Mouse (Mus musculus) liver, embryonic 15.5 days (tissue): ENCODE measurements around the gene Lrrc10b. TPM values are rescaled to one million over a fixed set of nuclear protein-coding genes. Genes with fewer than 3 reads are reported as not detected.

Source experiments
- ATAC-seq: fragments of 200-750 bp; cut with Nextera tagmentation; 2 replicates; pipeline ENCODE4 v1.8.0; 2017; ENCODE audit warnings: moderate number of reproducible peaks, mild to moderate bottlenecking, moderate library complexity; ENCODE audit not compliant: insufficient read depth
- H3K27ac ChIP-seq: fragments of 300-500 bp; sonication (generic); replicated peaks from 2 replicates; pipeline ENCODE4 v1.5.1; 2015; ENCODE audit warnings: mild to moderate bottlenecking, inconsistent platforms
- H3K27me3 ChIP-seq: fragments of 300-500 bp; sonication (generic); 2 replicates; pipeline ENCODE4 v1.6.1; 2015; ENCODE audit warnings: mild to moderate bottlenecking, inconsistent platforms
- H3K36me3 ChIP-seq: fragments of 300-500 bp; sonication (generic); replicated peaks from 2 replicates; pipeline ENCODE4 v1.6.1; 2015; ENCODE audit warnings: moderate library complexity, mild to moderate bottlenecking, inconsistent platforms
- H3K4me1 ChIP-seq: fragments of 300-500 bp; sonication (generic); replicated peaks from 2 replicates; pipeline ENCODE4 v1.6.1; 2015; ENCODE audit warnings: inconsistent platforms
- H3K4me2 ChIP-seq: fragments of 300-500 bp; sonication (generic); 2 replicates; pipeline ENCODE4 v1.6.1; 2015; ENCODE audit warnings: moderate library complexity, mild to moderate bottlenecking, inconsistent platforms
- H3K4me3 ChIP-seq: fragments of 300-500 bp; sonication (generic); replicated peaks from 2 replicates; pipeline ENCODE4 v1.5.1; 2015; ENCODE audit warnings: mild to moderate bottlenecking, inconsistent platforms
- H3K9ac ChIP-seq: fragments of 300-500 bp; sonication (generic); 2 replicates; pipeline ENCODE4 v1.6.1; 2015; ENCODE audit warnings: moderate library complexity, mild to moderate bottlenecking, inconsistent platforms
- H3K9me3 ChIP-seq: fragments of 300-500 bp; sonication (generic); replicated peaks from 2 replicates; pipeline ENCODE4 v1.6.1; 2016; ENCODE audit warnings: inconsistent platforms
- WGBS: fragments of 180-500 bp; shearing (Covaris S2); methylation state at CpG from one replicate; pipeline ENCODE4 v1.1.7; 2015; ENCODE audit warnings: mixed read lengths; ENCODE audit not compliant: insufficient replicate concordance; 5-methylcytosine and 5-hydroxymethylcytosine counted together
- polyA plus RNA-seq: library from polyadenylated mRNA; unstranded; fragments of >200 nt; fragmentation: Nextera tagmentation; extraction: Ambion mirVana; gene quantifications from 2 replicates; pipeline ENCODE4 v1.2.1, GENCODE M21; 2015

Lrrc10b gene
- 0.07 TPM in 1 of 2 replicates, not detected in the other for polyA plus RNA-seq

GRCm38 (mm10) chr19:10456752-10457483 lies at the start of gene Lrrc10b:
Lrrc10b (minus strand) TSS chr19:10457473.
- H3K4me1 ChIP-seq = peaks cover 16% of the 10 kb centered on the region
- peaks cover 99% of the 10 kb centered on the region for H3K27me3 ChIP-seq
- WGBS = 2% methylated on average over 96 of the region's 96 CpGs
- H3K4me3 ChIP-seq = peak within 1 kb of the TSS; percentile 45
- H3K9ac ChIP-seq = no peak within 1 kb of the TSS
- H3K9me3 ChIP-seq = no peaks in the 10 kb centered on the region
- no peak for ATAC-seq
- no peak within 1 kb of the TSS for H3K27ac ChIP-seq
- H3K4me2 ChIP-seq = peak within 1 kb of the TSS; percentile 62
- no peaks in the 10 kb centered on the region for H3K36me3 ChIP-seq

GRCm38 (mm10) chr19:10502571-10502970 lies 45.3 kb upstream of the Lrrc10b start:
- Histone ChIP-seq H3K9me3 (no peaks in the 10 kb centered on the region), H3K27me3 (no peaks in the 10 kb centered on the region), H3K4me1 (no peaks in the 10 kb centered on the region), H3K4me2 (no peak overlapping the region), H3K27ac (no peak overlapping the region), H3K9ac (no peak overlapping the region), H3K4me3 (no peak overlapping the region), H3K36me3 (peaks cover 79% of the 10 kb centered on the region)
- WGBS = 18% methylated on average over 4 of the region's 4 CpGs
- no peak; the same call in 1 of the 2 replicates for ATAC-seq

DNA sequence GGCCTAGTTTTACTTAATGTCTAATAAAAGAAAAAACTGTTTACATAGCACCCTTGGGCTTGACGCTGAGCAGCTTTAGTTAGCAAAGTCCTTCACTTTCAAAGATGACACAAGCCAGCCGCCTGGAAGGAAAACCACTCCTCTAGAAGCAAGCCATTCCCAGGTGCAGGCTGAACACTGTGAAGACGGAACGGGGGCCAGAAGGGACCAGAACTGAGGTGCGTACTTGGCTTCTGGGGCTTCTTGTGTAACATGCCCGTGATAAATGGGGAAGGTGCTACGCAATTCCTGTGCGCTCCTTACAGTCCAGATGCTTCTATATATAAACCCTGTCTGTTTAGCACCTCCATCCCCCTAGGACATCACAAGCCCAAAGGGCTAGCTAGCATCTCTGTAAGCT lies 43.3 kb upstream of the Lrrc10b start:
- H3K27ac ChIP-seq = no peak overlapping the region
- WGBS = 87% methylated on average over 8 of the region's 8 CpGs
- ATAC-seq = no peak
- H3K9ac ChIP-seq = no peak overlapping the region
- H3K9me3 ChIP-seq = no peaks in the 10 kb centered on the region
- H3K27me3 ChIP-seq = no peaks in the 10 kb centered on the region
- no peak overlapping the region for H3K4me3 ChIP-seq
- no peaks in the 10 kb centered on the region for H3K4me1 ChIP-seq
- H3K36me3 ChIP-seq = peaks cover 59% of the 10 kb centered on the region
- H3K4me2 ChIP-seq = no peak overlapping the region

DNA sequence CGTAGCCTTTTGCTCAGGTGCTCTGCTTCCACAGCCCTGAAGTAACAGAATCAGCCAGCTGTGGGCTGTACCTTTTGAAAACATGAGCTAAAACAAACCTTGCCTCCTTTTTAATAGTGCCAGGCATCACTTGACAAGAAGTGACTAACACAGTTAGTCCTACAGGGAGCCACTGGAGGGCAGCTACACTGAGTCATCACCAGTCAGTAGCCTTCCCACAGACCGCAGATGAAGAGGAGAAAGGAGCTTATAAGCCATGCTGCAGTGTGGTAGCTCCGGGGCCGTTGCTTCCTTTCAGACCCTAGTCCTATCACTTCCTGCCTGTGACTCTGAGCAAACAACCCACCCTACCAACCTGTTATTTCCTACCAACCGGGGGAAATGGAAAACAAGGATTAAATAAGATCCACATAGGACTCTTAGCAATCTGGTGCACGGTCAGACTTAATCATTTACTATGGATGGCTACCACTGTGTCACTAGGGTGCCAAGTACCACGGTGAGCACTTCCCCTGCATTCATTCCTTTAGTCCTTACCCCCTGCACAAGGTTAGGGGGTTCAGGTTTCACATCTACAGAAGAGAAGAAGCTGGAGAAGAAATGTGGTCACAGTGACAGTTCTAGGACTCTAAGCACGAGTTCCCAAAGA lies 40.4 kb upstream of the Lrrc10b start:
- Histone ChIP-seq H3K4me2 (no peak overlapping the region), H3K9me3 (no peaks in the 10 kb centered on the region), H3K27ac (no peak overlapping the region), H3K36me3 (peaks cover 39% of the 10 kb centered on the region), H3K4me1 (no peaks in the 10 kb centered on the region), H3K27me3 (peaks cover 1% of the 10 kb centered on the region; the same call in 1 of the 2 replicates), H3K4me3 (no peak overlapping the region), H3K9ac (no peak overlapping the region)
- WGBS = 18% methylated on average over 8 of the region's 8 CpGs
- no peak for ATAC-seq

DNA sequence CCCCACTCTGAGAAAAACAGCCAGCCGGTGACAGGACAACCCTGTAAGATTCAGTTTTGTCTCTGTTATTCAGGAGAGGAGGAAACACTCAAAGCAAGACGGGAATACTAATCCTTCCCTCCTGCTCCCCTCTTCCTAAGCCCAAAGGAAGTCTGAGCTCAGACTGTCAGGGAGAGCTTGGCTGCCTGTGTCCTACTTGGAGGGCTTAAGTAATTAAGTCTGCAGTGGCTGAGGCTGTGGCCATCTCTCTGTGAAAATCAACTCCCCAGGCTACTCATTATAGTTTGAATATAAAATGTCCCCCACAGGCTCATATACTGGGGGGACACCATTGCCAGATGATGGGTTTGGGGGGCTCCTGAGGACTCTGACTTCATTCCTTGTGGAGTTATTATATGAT lies 39.7 kb upstream of the Lrrc10b start:
- 55% methylated on average over 2 of the region's 2 CpGs for WGBS
- Histone ChIP-seq H3K4me1 (no peaks in the 10 kb centered on the region), H3K27ac (no peak overlapping the region), H3K27me3 (peaks cover 6% of the 10 kb centered on the region), H3K4me3 (no peak overlapping the region), H3K9ac (no peak overlapping the region), H3K4me2 (no peak overlapping the region), H3K36me3 (peaks cover 33% of the 10 kb centered on the region), H3K9me3 (no peaks in the 10 kb centered on the region)
- ATAC-seq = no peak

GRCm38 (mm10) chr19:10495670-10496069 lies 38.4 kb upstream of the Lrrc10b start:
- Histone ChIP-seq H3K36me3 (peaks cover 20% of the 10 kb centered on the region), H3K9me3 (no peaks in the 10 kb centered on the region), H3K27me3 (peaks cover 6% of the 10 kb centered on the region), H3K4me3 (no peak overlapping the region), H3K4me1 (no peaks in the 10 kb centered on the region), H3K4me2 (no peak overlapping the region), H3K9ac (no peak overlapping the region), H3K27ac (no peak overlapping the region)
- no peak for ATAC-seq
- WGBS = 74% methylated on average over 1 of the region's 1 CpGs

DNA sequence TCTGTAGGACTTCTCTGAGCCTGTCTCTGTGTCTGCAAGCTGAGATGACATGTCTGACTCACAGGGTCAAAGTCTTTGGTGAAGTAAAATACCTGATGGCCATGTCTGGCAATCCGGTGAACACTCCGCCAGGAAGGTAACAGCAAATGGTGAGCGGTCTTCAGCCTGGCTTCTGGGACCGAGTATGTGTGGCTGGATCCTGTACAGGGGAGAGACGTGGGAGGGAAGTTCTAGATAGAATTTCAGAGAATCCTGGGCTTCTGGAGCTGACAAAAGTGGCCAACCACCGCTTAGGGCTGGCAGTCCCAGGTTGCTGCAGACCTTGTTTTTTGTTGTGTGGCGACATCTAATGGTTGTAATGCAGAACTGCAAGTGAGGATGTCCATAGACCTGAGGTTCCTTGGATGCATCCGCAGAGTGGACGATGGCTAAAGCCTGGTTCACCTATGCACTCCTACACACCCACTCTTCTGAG lies 29.0 kb upstream of the Lrrc10b start:
- no peaks in the 10 kb centered on the region for H3K36me3 ChIP-seq
- H3K27ac ChIP-seq = no peak overlapping the region
- 24% methylated on average over 9 of the region's 9 CpGs for WGBS
- no peak overlapping the region for H3K4me2 ChIP-seq
- H3K27me3 ChIP-seq = peaks cover 21% of the 10 kb centered on the region; the same call in 1 of the 2 replicates
- H3K9ac ChIP-seq = no peak overlapping the region
- no peak for ATAC-seq
- no peak overlapping the region for H3K4me3 ChIP-seq
- H3K9me3 ChIP-seq = no peaks in the 10 kb centered on the region
- H3K4me1 ChIP-seq = no peaks in the 10 kb centered on the region

DNA sequence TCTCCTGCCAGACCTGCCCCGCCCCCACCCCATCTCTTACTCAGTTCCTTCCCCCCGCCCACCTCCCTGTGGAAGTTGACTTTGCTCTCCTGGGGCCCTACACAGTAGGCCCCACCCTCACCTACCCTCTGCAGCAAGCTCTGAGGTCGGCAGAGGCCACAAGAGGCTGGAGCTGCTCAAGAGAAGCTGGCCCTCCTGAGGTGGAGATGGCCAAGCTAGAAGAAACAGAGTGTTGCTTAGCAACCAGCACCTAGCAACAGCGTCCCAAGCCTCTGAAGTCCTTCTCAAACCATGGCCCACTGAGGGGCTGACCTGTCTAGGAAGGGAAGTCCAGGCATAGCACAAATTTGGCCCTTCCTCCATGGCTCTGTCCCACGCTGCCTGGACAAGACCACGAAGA lies 25.4 kb upstream of the Lrrc10b start, which contains the start of gene Ppp1r32:
Gene Ppp1r32, minus strand, starts transcription at position 226 of the 400 bp plus-strand sequence.
- Histone ChIP-seq H3K9ac (no peak within 1 kb of the TSS), H3K4me2 (no peak within 1 kb of the TSS)
- ATAC-seq = no peak

DNA sequence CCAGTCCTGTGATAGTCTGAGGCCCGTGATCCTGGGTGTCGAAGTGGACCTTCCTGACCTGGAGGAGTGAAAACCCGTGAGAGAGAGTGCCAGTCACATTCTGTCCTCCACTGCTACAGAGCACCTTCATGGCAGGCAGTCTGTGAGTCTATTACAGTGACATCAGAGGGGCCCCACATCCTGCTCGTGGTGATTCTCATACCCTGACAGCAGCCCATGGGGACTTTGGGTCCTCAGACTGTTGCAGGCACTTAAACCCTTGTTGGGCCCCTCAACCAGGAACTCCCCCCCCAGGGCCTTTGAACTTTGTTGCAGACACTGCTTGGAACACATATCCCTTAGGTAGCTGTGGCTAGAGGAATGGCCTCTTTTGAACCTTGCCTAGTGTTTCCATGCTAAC lies 22.3 kb upstream of the Lrrc10b start:
- Histone ChIP-seq H3K9ac (no peak overlapping the region), H3K4me1 (no peaks in the 10 kb centered on the region), H3K36me3 (no peaks in the 10 kb centered on the region), H3K27ac (no peak overlapping the region), H3K27me3 (peaks cover 17% of the 10 kb centered on the region; the same call in 1 of the 2 replicates), H3K9me3 (no peaks in the 10 kb centered on the region), H3K4me2 (no peak overlapping the region), H3K4me3 (no peak overlapping the region)
- 34% methylated on average over 4 of the region's 4 CpGs for WGBS
- no peak for ATAC-seq

More for the DNA sequence above, 25.4 kb upstream of the Lrrc10b start, which contains the start of gene Ppp1r32:
- Histone ChIP-seq H3K4me3 (no peak within 1 kb of the TSS), H3K36me3 (no peaks in the 10 kb centered on the region), H3K9me3 (no peaks in the 10 kb centered on the region), H3K27me3 (peaks cover 21% of the 10 kb centered on the region; the same call in 1 of the 2 replicates), H3K27ac (no peak within 1 kb of the TSS), H3K4me1 (no peaks in the 10 kb centered on the region)
- WGBS = 28% methylated on average over 6 of the region's 6 CpGs

DNA sequence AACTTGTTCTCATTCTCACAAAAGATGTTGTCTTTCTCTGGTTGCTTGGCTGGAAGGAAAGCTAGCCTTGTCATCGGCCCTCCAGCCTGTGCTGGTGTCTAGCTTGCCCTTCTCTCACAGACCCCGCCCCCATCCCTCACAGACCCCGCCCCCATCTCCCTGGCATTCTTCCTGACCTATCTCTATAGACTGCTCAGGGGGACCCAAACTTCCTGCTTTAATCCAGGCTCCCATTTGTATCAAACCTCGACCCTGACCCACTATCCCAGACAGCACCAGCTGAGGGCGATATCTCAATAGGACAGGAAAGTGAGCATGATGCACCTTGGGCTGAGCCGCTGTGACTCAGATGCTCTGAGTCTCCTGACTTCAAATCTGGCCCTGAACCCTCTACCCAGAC lies 16.5 kb upstream of the Lrrc10b start:
- Histone ChIP-seq H3K4me2 (no peak overlapping the region), H3K4me1 (no peaks in the 10 kb centered on the region), H3K9me3 (no peaks in the 10 kb centered on the region), H3K9ac (no peak overlapping the region), H3K36me3 (no peaks in the 10 kb centered on the region), H3K27ac (no peak overlapping the region), H3K4me3 (no peak overlapping the region), H3K27me3 (peaks cover 10% of the 10 kb centered on the region; the same call in 1 of the 2 replicates)
- no peak for ATAC-seq
- WGBS = 23% methylated on average over 6 of the region's 6 CpGs

DNA sequence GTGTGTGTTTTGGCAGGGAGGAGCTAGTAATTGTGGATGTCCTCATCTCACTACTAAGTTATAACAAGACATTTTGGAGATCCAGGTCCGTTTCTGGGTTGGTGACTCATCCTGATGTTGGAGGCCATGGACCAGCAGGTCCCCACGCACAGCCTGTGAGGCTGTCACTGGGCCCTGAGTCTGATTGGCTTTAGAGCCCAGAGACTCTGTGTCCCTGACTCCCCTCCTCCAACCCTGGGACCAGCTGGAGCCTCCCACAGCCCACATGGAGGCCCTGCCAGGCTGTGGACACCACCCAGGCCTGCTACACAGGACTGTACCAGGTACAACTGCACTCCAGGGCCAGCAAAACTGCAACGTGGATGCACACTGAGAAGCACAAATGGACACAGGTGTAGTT lies 15.7 kb upstream of the Lrrc10b start:
- Histone ChIP-seq H3K4me1 (no peaks in the 10 kb centered on the region), H3K9me3 (no peaks in the 10 kb centered on the region), H3K4me2 (no peak overlapping the region), H3K27ac (no peak overlapping the region), H3K4me3 (no peak overlapping the region), H3K9ac (no peak overlapping the region), H3K27me3 (peaks cover 10% of the 10 kb centered on the region; the same call in 1 of the 2 replicates), H3K36me3 (no peaks in the 10 kb centered on the region)
- WGBS = 54% methylated on average over 3 of the region's 3 CpGs
- no peak for ATAC-seq
